Mouse (Mus musculus): ENCODE measurements around the gene Sf3b3. TPM values are rescaled to one million over a fixed set of nuclear protein-coding genes. Genes with fewer than 3 reads are reported as not detected.
"Not testable (repeated sequence)": the region's sequence is repeated elsewhere in the genome, so short reads cannot be mapped to it uniquely, and the experiment has no call there.

Gene Sf3b3
- total RNA-seq (2021), result 10 to 100 TPM; 24.2 to 29.3 TPM
- long read RNA-seq, experiment 1, full-length matches to known transcripts, result 13 of 24 reads
- long read RNA-seq, experiment 1, partial matches to known transcripts, result 3 of 24 reads
- long read RNA-seq, experiment 1, other reads (novel, unspliced or antisense), result 8 of 24 reads
- long read RNA-seq, experiment 2, full-length matches to known transcripts, result 42 of 54 reads
- long read RNA-seq, experiment 2, partial matches to known transcripts, result 3 of 54 reads
- long read RNA-seq, experiment 2, other reads (novel, unspliced or antisense), result 9 of 54 reads

DNA sequence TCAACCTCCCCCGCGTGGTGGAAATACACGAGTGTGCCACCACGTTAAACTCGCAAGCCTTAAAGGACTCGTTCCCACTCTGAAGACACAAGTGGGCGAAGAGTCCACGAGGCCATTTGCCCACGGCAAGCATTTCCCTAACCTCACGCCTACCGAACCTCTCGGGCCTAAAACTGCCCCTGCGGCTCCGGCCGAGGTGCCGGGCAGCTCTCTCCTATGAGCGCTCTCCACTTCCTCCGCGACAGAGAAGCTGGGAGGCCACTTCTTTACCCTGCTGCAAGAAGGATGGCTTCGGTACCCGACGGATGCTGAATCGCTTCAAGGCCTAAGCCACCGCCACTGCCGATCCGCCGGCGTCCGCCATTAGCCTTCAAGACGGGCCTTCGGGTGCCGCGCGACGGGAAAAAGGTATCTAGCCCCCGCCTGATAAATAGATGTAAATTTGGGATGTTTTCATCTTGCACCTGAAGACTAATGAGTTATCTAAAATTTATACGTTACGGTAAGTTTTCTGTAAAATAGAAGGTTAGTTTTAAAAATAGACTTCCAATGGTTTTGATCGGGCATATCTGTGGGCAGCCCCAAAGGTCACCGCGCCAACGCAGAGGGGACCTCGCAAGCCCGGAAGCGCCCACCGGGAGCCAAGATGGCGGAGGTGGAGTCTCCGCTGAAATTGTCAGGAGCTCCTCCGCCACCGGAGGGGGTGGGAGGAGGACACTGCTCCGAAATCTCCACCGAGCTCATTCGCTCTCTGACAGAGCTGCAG is at the start of gene Sf3b3, which contains the start of gene Cog4:
Gene Sf3b3 (minus strand): TSS at position 383 of the 766 bp plus-strand sequence.
Gene Cog4 (plus strand): TSS at position 196 of the 766 bp plus-strand sequence.
- intact Hi-C loops (cut with DNase I; ENCODE audit: low total_unique reads), result no loop called here

GRCm38 (mm10) chr8:110895812-110896211 is 49.2 kb upstream of the Sf3b3 start:
- no peak for DNase-seq

More for the DNA sequence above, at the start of gene Sf3b3, which contains the start of gene Cog4:
- DNase-seq, result peak; percentile 86

GRCm38 (mm10) chr8:110895254-110895653 is 48.7 kb upstream of the Sf3b3 start:
- no peak for DNase-seq
- intact Hi-C loops (cut with DNase I; ENCODE audit: low total_unique reads), result no loop called here

More at GRCm38 (mm10) chr8:110895812-110896211, 49.2 kb upstream of the Sf3b3 start:
- intact Hi-C loops (cut with DNase I; ENCODE audit: low total_unique reads), result no loop called here

DNA sequence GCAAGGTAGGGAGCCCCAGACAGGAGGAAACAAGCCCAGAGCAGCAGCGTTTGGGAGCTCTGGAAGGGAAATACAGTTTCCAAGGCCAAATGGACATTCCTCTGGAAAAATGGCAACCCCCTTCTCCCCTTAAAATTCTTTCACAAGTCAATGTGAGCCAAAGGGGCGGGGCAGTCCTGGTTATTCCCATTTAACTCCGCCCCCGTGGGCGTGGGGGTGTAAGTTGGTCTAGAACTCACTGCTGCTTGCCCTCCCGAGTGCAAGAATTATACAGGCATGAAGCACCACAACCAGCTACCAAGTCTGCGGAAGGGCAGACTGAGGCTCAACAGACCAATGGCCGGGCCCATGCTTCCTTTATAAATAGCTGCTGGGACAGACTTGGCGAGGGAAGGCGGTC is 48.3 kb upstream of the Sf3b3 start:
- no peak for DNase-seq
- intact Hi-C loops (cut with DNase I; ENCODE audit: low total_unique reads), result no loop called here

GRCm38 (mm10) chr8:110892913-110893312 is 46.3 kb upstream of the Sf3b3 start:
- intact Hi-C loops (cut with DNase I; ENCODE audit: low total_unique reads), result no loop called here

DNA sequence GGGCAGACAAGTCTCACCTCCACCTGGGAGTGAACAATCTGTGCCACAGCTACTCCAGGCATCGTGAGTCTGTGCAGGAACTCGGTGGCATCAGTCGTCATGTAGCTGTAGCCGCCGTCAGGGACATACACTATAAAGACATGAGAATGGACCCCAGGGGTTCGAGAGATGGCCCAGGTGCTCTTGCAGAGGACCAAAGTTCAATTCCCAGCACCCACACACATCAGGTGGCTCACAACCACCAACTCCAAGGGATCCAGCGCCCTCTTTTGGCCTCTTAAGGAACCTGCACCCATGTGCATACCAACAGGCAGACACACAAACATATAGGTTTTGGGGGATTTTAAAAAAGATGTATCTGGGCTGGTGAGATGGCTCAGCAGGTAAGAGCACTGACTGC is 45.5 kb upstream of the Sf3b3 start:
- DNase-seq, result no peak
- intact Hi-C loops (cut with DNase I; ENCODE audit: low total_unique reads), result no loop called here

More at GRCm38 (mm10) chr8:110892913-110893312, 46.3 kb upstream of the Sf3b3 start:
- no peak for DNase-seq

DNA sequence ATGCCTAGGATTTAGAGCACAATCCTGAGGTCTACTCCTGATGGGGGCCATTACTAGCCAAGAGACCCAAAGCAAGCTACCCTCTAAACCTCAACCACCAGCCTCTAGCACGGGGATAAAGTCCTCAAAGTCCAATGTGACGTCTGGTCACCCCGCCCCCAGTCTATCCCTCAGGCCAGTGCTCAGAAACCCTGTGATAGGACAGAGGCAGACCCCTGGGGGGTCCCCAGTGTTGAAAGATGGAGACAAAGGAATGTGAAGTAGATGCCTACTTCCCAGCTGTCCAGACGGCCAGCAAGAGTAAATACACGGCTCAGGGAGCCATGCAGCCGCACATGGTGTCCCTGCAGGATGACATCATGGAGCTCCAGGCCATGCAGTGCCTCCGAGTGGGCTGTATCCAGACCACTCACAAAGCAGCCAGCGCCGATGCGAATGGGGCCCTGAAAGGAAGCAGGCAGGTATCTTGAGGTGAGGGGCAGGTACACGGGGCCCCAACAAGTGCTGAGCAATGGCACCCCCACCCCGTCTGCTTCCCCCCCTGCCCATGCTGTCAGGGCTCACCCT is 43.4 kb upstream of the Sf3b3 start:
- intact Hi-C loops (cut with DNase I; ENCODE audit: low total_unique reads), result no loop called here
- DNase-seq, result no peak

- DNase-seq, result peak; percentile 79
- intact Hi-C loops (cut with DNase I; ENCODE audit: low total_unique reads), result no loop called here
Measured at GRCm38 (mm10) chr8:110888860-110889259, 42.3 kb upstream of the Sf3b3 start.

GRCm38 (mm10) chr8:110888441-110888840 is 41.9 kb upstream of the Sf3b3 start:
- intact Hi-C loops (cut with DNase I; ENCODE audit: low total_unique reads), result no loop called here
- DNase-seq, result no peak

DNA sequence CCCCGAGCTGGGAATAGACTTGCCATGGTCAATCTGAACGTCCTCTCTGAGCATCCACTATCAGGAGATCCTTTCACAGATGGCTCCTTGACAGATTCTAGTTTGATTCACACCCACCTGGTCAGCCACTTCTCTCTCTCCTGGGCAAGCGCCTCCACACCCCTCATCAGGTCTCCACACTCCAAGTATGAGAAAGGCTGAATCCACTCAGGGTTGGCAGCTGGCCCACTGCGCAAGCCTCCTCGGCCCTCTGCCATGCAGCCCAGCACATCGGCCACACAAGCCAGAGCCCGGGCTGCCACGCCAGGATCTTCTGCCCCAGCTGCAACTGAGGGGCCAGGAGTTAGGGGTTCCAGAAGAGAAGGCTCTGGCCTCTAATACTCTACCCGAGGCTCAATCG is 41.0 kb upstream of the Sf3b3 start:
- peak; percentile 24 for DNase-seq
- intact Hi-C loops (cut with DNase I; ENCODE audit: low total_unique reads), result no loop called here

DNA sequence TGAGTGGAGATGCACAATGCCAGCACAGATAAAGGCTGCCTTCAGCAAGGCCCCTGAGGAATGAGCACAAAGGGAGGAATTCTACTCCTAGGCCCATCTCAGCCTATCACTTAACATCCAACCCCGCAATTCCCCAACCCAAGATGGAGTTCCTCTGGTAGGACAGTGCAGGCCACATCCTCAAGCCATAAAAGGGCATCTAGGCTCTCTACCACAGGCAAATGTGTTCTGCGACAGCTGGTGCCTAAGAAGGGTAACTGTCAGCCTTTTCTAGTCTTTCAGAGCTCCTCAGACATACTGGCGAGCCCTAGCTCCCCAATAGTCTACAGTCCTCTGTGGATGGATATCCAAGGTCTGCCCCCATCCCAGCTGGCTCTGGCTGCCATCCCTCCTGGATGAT is 40.0 kb upstream of the Sf3b3 start:
- intact Hi-C loops (cut with DNase I; ENCODE audit: low total_unique reads), result no loop called here
- no peak for DNase-seq

- intact Hi-C loops (cut with DNase I; ENCODE audit: low total_unique reads), result no loop called here
- DNase-seq, result no peak
Measured at GRCm38 (mm10) chr8:110883824-110884223, 37.2 kb upstream of the Sf3b3 start.

- DNase-seq, result no peak
- intact Hi-C loops (cut with DNase I; ENCODE audit: low total_unique reads), result no loop called here
Measured at GRCm38 (mm10) chr8:110881741-110882310, 35.2 kb upstream of the Sf3b3 start.

- DNase-seq, result no peak
- intact Hi-C loops (cut with DNase I; ENCODE audit: low total_unique reads), result no loop called here
Measured at GRCm38 (mm10) chr8:110877862-110878261, 31.3 kb upstream of the Sf3b3 start.

- DNase-seq, result no peak
- intact Hi-C loops (cut with DNase I; ENCODE audit: low total_unique reads), result no loop called here
Measured at GRCm38 (mm10) chr8:110870501-110870900, 23.9 kb upstream of the Sf3b3 start.

DNA sequence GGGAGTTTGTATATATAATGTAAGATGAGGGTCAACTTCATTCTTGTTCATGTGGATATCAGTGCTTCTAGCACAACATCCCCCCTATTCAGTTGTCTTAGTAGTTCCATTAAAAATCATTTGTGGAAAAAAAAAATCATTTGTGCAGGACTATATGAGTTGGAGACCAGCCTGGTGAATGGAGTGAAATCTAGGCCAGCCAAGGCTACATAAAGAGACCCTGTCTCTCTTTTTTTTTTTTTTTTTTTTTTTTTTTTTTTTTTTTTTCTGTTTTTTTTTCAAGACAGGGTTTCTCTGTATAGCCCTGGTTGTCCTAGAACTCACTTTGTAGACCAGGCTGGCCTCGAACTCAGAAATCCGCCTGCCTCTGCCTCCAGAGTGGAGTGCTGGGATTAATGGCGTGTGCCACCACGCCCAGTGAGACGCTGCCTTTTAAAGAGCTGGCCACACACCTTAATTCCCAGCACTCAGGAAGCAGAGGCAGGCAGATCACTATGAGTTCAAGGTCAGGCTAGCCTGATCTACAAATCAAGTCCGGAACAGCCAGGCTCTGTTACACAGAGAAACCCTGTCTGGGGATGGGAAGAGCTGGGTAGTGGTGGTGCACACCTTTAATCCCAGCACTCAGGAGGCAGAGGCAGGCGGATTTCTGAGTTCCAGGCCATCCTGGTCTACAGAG is 14.9 kb upstream of the Sf3b3 start:
- intact Hi-C loops (cut with DNase I; ENCODE audit: low total_unique reads); DNase-seq: not testable (repeated sequence)

DNA sequence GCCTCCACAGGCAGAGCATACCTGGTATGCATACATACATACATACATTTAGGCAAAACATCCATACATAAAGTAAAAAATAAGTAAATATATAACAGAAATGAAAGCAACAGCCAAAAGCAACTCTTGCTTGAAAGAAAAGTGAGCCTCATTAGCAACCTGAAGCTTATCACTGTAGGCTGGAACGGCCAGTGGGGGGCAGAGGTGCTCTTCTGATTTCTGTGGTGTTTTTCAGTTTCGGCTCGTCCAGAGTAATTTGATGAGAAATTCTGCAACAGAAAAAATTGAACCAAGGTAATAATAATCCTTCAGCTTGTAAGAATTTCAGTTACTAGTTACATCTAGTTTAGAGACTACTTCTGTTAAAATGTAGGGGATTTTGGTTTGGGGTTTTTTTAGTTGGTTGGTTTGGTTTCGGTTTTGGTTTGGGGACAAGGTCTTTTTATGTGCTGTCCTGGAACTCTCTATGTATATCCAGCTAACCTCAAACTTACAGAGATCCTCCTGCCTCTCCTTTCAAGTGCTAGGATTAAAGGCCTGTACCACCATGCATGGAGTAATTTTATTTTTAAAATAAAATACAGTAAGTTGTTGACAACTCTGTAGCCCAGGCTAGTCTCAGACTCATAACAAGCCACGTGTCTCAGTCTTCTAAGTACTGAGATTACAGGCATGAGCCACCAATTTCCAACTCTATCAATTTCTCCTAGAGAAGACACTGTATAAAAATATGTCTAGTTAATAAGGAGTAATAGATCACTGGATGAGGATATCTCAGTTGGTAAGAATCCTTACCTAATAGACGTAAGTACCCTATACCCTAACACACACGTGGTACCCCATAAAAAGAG is 13.3 kb upstream of the Sf3b3 start:
- DNase-seq, result no peak
- intact Hi-C loops (cut with DNase I; ENCODE audit: low total_unique reads), result no loop called here

- intact Hi-C loops (cut with DNase I; ENCODE audit: low total_unique reads), result no loop called here
Measured at GRCm38 (mm10) chr8:110856760-110857461, 10.3 kb upstream of the Sf3b3 start.

More at GRCm38 (mm10) chr8:110856760-110857461, 10.3 kb upstream of the Sf3b3 start:
- no peak for DNase-seq
